Mouse (Mus musculus): ENCODE data around the gene Gm14295. TPM values are rescaled to one million over a fixed set of nuclear protein-coding genes. Genes with fewer than 3 reads are reported as not detected.
"Not testable (repeated sequence)": the region's sequence is repeated elsewhere in the genome, so short reads cannot be mapped to it uniquely, and the experiment has no call there.

Gene Gm14295
- polyA plus RNA-seq (2016; fragmentation: Nextera tagmentation; extraction: Ambion mirVana) = 10.6 and 12.2 TPM in 2 replicates

- no CpG with 5 or more reads among the region's 6 CpGs for WGBS
- not testable (repeated sequence) for H3K36me3 ChIP-seq; DNase-seq (ENCODE audit: low spot score); H3K27ac ChIP-seq; H3K4me1 ChIP-seq (replicated peaks); H3K9me3 ChIP-seq; H3K27me3 ChIP-seq (ENCODE audit: insufficient read depth, poor library complexity, severe bottlenecking)
- peak within 1 kb of the TSS; percentile 51 for H3K4me3 ChIP-seq
Observed at GRCm38 (mm10) chr2:176798312-176798711, at the start of gene Gm14295. Gm14295 (plus strand) TSS chr2:176798612.

- not testable (repeated sequence) for H3K9me3 ChIP-seq; H3K36me3 ChIP-seq; H3K27ac ChIP-seq; H3K4me1 ChIP-seq (replicated peaks); DNase-seq (ENCODE audit: low spot score); H3K27me3 ChIP-seq (ENCODE audit: insufficient read depth, poor library complexity, severe bottlenecking)
- H3K4me3 ChIP-seq = peak overlapping the region; percentile 51
- WGBS = 32% methylated on average over 15 of the region's 15 CpGs
Observed at GRCm38 (mm10) chr2:176798785-176799184, 373 bp downstream of the Gm14295 start.

GRCm38 (mm10) chr2:176830840-176831239 is 32.4 kb downstream of the Gm14295 start, which contains the start of gene Gm14408:
Gm14408 (plus strand) TSS chr2:176831140.
- H3K9me3 ChIP-seq; H3K4me3 ChIP-seq; H3K27me3 ChIP-seq (ENCODE audit: insufficient read depth, poor library complexity, severe bottlenecking); DNase-seq (ENCODE audit: low spot score); H3K4me1 ChIP-seq (replicated peaks); H3K27ac ChIP-seq; H3K36me3 ChIP-seq: not testable (repeated sequence)
- WGBS = 86% methylated on average over 1 of the region's 3 CpGs

Other genes starting within 250 kb of the Gm14295 start
- 7.8 and 18.2 TPM in 2 replicates for gene Gm14308, start 162.3 kb upstream of the Gm14295 start, polyA plus RNA-seq (2016; fragmentation: Nextera tagmentation; extraction: Ambion mirVana)
- 5.9 and 9.4 TPM in 2 replicates for gene Zfp973, start 128.1 kb upstream of the Gm14295 start, polyA plus RNA-seq (2016; fragmentation: Nextera tagmentation; extraction: Ambion mirVana)
- gene Gm14305, start 90.3 kb upstream of the Gm14295 start, polyA plus RNA-seq (2016; fragmentation: Nextera tagmentation; extraction: Ambion mirVana) = 22.3 and 27.2 TPM in 2 replicates
- gene Gm14408, start 32.5 kb downstream of the Gm14295 start, polyA plus RNA-seq (2016; fragmentation: Nextera tagmentation; extraction: Ambion mirVana) = not detected in 2 replicates
- gene Gm14296, start 129.2 kb downstream of the Gm14295 start, polyA plus RNA-seq (2016; fragmentation: Nextera tagmentation; extraction: Ambion mirVana) = 7.8 and 11.0 TPM in 2 replicates
- gene Gm14419, start 202.3 kb downstream of the Gm14295 start, polyA plus RNA-seq (2016; fragmentation: Nextera tagmentation; extraction: Ambion mirVana) = 7.3 and 10.3 TPM in 2 replicates

All from hindbrain, embryonic 10.5 days (tissue).